Mouse (Mus musculus): ENCODE data around the gene Zcwpw1. TPM values are rescaled to one million over a fixed set of nuclear protein-coding genes. Genes with fewer than 3 reads are reported as not detected.
"Not testable (repeated sequence)": the region's sequence is repeated elsewhere in the genome, so short reads cannot be mapped to it uniquely, and the experiment has no call there.

Gene Zcwpw1
- total and polyA plus RNA-seq, 2 experiments from 2014 or later: 4.9 to 11.4 TPM

DNA sequence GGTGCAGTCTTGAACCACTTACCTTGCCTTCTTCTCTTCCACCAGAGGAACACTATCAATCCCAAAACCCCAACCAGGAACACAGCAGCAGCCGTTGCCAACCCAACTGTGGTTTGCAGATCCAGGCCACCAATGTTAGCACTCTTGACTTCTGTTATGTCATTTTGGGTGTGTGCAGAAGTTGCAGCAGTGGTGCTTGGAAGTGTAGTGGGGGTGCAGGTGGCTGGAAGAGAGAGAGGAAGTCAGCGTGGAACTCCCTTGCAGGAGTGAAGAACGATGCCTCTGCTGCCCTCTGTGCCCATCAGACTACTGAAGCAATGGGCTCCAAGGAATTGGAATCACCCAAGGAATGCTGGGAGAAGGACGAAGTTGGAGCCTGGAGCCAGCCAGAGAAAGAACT is 43.5 kb downstream of the Zcwpw1 start:
- Histone ChIP-seq H3K9me3 (ENCODE audit: low read length) (no peaks in the 10 kb centered on the region), H3K27me3 (ENCODE audit: insufficient read depth, low read length) (no peaks in the 10 kb centered on the region), H3K9ac (replicated peaks; ENCODE audit: low read length) (no peak overlapping the region), H3K4me2 (ENCODE audit: low read depth, low read length) (no peak overlapping the region), H3K4me1 (ENCODE audit: insufficient read depth, low read length) (no peaks in the 10 kb centered on the region), H3K4me3 (ENCODE audit: low read length) (no peak overlapping the region), H3K27ac (no peak overlapping the region), H3K36me3 (ENCODE audit: insufficient read depth, low read length) (no peaks in the 10 kb centered on the region)
- DNase-seq (ENCODE audit: low spot score) (no peak), ATAC-seq (no peak)
- WGBS: 80% methylated on average over 4 of the region's 4 CpGs
- no peak for TF ChIP-seq CTCF (IDR thresholded peaks at IDR 0.05; ENCODE audit: low read depth)

DNA sequence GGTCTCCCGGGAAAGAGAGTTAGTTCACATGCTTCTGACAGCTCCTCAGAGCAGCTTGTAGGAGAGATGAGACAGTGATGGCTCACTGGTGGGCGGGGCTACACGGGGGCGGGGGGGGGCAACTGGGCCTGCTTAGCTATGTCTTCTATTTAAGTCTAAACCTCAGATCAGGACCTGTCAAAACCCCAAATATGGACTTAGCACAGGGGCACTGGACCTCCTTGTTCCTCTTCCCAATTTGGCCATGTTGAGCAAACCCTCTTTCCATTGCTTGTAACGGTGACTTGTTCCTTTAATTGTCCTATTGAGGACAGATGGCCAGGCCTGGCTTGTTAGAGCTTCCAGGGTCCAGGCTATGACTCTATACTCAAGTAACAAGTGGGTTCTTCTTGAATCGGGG is 43.9 kb downstream of the Zcwpw1 start:
- H3K4me1 ChIP-seq (ENCODE audit: insufficient read depth, low read length): no peaks in the 10 kb centered on the region
- H3K36me3 ChIP-seq (ENCODE audit: insufficient read depth, low read length): no peaks in the 10 kb centered on the region
- no peak for TF ChIP-seq CTCF (IDR thresholded peaks at IDR 0.05; ENCODE audit: low read depth)
- no peak overlapping the region for H3K9ac ChIP-seq (replicated peaks; ENCODE audit: low read length)
- H3K4me3 ChIP-seq (ENCODE audit: low read length): no peak overlapping the region
- no peak for ATAC-seq
- no peak for DNase-seq (ENCODE audit: low spot score)
- H3K9me3 ChIP-seq (ENCODE audit: low read length): no peaks in the 10 kb centered on the region
- no peak overlapping the region for H3K27ac ChIP-seq
- H3K27me3 ChIP-seq (ENCODE audit: insufficient read depth, low read length): no peaks in the 10 kb centered on the region
- no peak overlapping the region for H3K4me2 ChIP-seq (ENCODE audit: low read depth, low read length)
- 79% methylated on average over 6 of the region's 6 CpGs for WGBS

DNA sequence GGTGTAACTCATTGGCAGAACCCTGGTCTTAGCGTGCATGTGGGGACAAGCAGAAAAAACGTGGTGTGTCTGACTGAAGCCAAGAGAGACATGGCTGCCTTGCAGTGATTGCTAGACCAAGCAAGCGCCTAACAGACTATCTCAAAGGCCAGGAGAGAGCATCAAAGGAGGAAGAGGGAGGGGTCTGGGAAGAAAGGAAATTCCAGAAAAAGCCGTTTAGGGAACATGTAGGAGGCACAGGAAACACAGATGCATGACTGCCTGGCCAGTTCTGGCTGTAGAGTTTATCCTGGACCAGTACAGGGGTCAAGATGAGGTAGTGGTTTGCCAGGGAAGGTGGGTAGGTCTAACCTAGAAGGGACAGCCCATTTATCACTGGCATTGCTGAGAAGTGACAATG is 45.9 kb downstream of the Zcwpw1 start:
- Histone ChIP-seq H3K27ac (no peak overlapping the region), H3K27me3 (ENCODE audit: insufficient read depth, low read length) (no peaks in the 10 kb centered on the region), H3K4me3 (ENCODE audit: low read length) (no peak overlapping the region), H3K4me1 (ENCODE audit: insufficient read depth, low read length) (no peaks in the 10 kb centered on the region), H3K9me3 (ENCODE audit: low read length) (no peaks in the 10 kb centered on the region), H3K36me3 (ENCODE audit: insufficient read depth, low read length) (no peaks in the 10 kb centered on the region), H3K9ac (replicated peaks; ENCODE audit: low read length) (no peak overlapping the region), H3K4me2 (ENCODE audit: low read depth, low read length) (no peak overlapping the region)
- DNase-seq (ENCODE audit: low spot score) (no peak), ATAC-seq (no peak)
- WGBS: 59% methylated on average over 4 of the region's 4 CpGs
- no peak for TF ChIP-seq CTCF (IDR thresholded peaks at IDR 0.05; ENCODE audit: low read depth)

DNA sequence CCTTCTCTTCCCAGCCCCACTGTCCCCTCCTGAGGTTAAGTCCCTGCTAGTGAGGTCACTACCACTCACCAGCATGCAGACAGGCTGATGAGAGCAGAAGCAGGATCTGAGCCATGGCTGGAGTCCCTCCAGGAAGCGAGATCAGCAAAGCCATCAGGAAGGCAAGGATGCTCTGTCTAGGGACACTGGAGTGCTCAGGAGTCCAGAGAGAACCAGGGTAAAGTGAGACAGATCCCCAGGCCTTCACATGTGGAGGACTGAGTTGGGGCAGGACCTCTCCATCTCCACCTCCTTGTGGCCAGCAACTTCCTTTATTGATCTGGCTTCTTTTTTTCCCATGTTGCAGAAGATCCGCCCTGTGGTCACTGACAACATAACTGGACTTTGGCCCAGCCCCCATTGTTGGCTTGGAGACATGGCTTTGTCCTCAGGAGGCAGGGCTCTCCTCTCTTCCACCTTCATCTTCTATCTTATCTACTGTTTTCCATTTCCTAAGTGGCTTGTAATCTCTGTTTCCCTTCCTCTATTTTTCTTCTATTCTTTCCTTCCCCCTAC is 48.4 kb downstream of the Zcwpw1 start, which contains the start of gene Pilra:
Gene Pilra (minus strand): TSS at position 316 of the 555 bp plus-strand sequence.
- not testable (repeated sequence) for H3K9ac ChIP-seq (replicated peaks; ENCODE audit: low read length); H3K27ac ChIP-seq; H3K36me3 ChIP-seq (ENCODE audit: insufficient read depth, low read length); H3K9me3 ChIP-seq (ENCODE audit: low read length); H3K27me3 ChIP-seq (ENCODE audit: insufficient read depth, low read length); H3K4me1 ChIP-seq (ENCODE audit: insufficient read depth, low read length); DNase-seq (ENCODE audit: low spot score); H3K4me2 ChIP-seq (ENCODE audit: low read depth, low read length); ATAC-seq; H3K4me3 ChIP-seq (ENCODE audit: low read length)
- 64% methylated on average over 1 of the region's 2 CpGs for WGBS

DNA sequence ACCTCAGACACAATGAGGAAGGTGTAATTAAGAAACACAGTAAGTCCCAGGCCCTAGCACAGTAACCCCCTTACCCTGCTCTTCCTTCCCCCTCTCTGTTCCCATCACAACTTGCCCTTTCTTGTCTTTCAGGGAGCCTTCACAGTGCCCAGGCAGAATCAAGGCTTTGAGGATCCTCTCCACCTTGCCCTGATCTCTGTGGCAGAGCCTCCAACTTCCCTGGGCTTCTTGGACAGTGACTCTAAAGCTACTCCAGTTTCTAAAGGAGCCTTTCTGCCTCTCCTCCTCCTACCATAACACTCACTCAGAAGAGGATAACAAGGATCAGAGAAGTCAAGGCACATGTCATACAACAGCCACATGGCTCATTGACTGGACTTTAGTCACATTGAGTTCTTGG is 49.0 kb downstream of the Zcwpw1 start:
- Histone ChIP-seq H3K36me3 (ENCODE audit: insufficient read depth, low read length) (no peaks in the 10 kb centered on the region), H3K4me1 (ENCODE audit: insufficient read depth, low read length) (no peaks in the 10 kb centered on the region), H3K9ac (replicated peaks; ENCODE audit: low read length) (no peak overlapping the region), H3K4me3 (ENCODE audit: low read length) (no peak overlapping the region), H3K27ac (no peak overlapping the region), H3K4me2 (ENCODE audit: low read depth, low read length) (no peak overlapping the region), H3K9me3 (ENCODE audit: low read length) (no peaks in the 10 kb centered on the region), H3K27me3 (ENCODE audit: insufficient read depth, low read length) (no peaks in the 10 kb centered on the region)
- TF ChIP-seq CTCF (IDR thresholded peaks at IDR 0.05; ENCODE audit: low read depth): no peak
- no peak for DNase-seq (ENCODE audit: low spot score)
- ATAC-seq: no peak

DNA sequence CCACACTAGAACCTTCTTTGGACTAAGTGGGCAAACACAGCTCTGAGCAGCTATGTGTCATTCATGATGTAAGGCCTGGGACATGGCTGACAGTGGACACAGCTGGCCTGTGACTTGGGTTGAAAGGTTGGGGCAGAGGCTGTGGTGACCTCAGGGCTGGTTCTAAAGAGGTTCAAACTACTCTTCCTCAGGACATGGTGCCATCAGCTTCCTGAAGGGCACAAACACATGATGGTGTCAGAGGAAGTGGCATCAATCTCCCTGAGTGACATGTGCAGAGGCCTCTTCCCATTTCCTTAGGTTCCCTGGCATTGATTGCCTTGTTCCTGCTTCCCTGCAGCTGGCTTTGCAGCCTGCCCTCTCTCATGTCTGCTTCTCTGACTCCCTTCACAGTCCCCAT is 49.5 kb downstream of the Zcwpw1 start:
- not testable (repeated sequence) for H3K9me3 ChIP-seq (ENCODE audit: low read length)

DNA sequence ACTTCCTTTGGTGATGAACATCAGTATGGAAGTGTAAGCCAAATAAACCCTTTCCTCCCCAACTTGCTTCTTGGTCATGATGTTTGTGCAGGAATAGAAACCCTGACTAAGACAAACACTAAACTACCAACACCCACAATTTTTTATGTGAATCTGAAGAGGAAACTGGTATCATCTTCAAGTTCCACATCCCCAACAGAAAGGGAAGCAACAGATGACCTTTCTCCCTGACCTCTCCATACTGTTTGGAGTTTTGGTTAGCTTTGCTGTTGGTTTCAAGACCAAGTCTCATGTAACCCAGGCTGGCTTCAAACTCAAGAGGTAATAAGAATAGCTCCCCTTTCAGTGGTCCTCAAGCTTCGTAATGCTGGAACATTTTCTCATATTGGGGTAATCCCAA is 62.7 kb downstream of the Zcwpw1 start:
- not testable (repeated sequence) for H3K4me1 ChIP-seq (ENCODE audit: insufficient read depth, low read length); H3K4me2 ChIP-seq (ENCODE audit: low read depth, low read length); DNase-seq (ENCODE audit: low spot score); H3K9me3 ChIP-seq (ENCODE audit: low read length); H3K27me3 ChIP-seq (ENCODE audit: insufficient read depth, low read length); H3K36me3 ChIP-seq (ENCODE audit: insufficient read depth, low read length); H3K27ac ChIP-seq; ATAC-seq; H3K4me3 ChIP-seq (ENCODE audit: low read length); H3K9ac ChIP-seq (replicated peaks; ENCODE audit: low read length)
- WGBS: 94% methylated on average over 1 of the region's 1 CpGs

More for the DNA sequence above, 49.5 kb downstream of the Zcwpw1 start:
- H3K27me3 ChIP-seq (ENCODE audit: insufficient read depth, low read length); H3K27ac ChIP-seq; ATAC-seq; DNase-seq (ENCODE audit: low spot score); H3K4me3 ChIP-seq (ENCODE audit: low read length); H3K36me3 ChIP-seq (ENCODE audit: insufficient read depth, low read length); H3K4me1 ChIP-seq (ENCODE audit: insufficient read depth, low read length); H3K4me2 ChIP-seq (ENCODE audit: low read depth, low read length); H3K9ac ChIP-seq (replicated peaks; ENCODE audit: low read length): not testable (repeated sequence)

DNA sequence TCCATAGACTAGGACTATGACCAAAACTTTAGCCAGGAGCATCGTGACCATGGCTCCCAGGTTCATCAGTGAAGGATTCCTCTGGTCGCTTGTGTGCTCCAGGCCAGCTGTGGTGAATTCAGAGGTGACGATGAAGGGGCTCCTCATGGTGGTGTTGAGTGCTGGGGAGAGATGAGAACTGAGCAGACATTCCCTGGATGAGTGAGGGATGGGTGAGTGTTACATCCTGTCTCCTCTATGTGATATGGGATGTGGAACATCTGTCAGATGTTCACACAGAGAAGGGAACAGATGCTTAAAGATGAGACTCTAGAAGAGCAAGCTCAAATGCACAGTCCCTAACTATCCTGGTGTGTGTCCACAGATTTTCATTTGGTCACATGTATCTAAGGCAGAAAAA is 67.3 kb downstream of the Zcwpw1 start:
- H3K9me3 ChIP-seq (ENCODE audit: low read length); H3K4me1 ChIP-seq (ENCODE audit: insufficient read depth, low read length); H3K27me3 ChIP-seq (ENCODE audit: insufficient read depth, low read length); H3K9ac ChIP-seq (replicated peaks; ENCODE audit: low read length); H3K4me2 ChIP-seq (ENCODE audit: low read depth, low read length); H3K4me3 ChIP-seq (ENCODE audit: low read length); H3K27ac ChIP-seq; H3K36me3 ChIP-seq (ENCODE audit: insufficient read depth, low read length); ATAC-seq; DNase-seq (ENCODE audit: low spot score): not testable (repeated sequence)
- 79% methylated on average over 3 of the region's 3 CpGs for WGBS

DNA sequence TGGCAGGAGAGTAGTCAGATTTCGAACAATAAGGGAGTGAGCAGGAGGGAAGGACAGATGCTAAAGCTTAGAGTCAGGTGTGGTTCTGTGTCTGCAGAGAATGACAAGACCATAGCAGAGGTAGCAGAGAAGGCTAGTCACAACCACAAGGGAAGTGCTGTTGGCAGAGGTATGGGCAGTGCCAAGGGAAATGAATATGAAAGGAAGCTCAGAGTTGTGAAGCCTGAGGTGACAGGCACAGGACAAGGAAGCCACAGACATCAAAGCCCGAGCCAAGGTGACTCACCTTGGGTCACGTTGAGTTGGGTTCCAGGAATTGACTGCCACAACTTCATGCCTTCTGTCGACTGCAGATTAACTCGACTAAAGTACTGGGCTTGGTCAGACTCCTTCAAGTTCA is 69.3 kb downstream of the Zcwpw1 start:
- not testable (repeated sequence) for H3K36me3 ChIP-seq (ENCODE audit: insufficient read depth, low read length); H3K4me1 ChIP-seq (ENCODE audit: insufficient read depth, low read length); DNase-seq (ENCODE audit: low spot score); H3K9ac ChIP-seq (replicated peaks; ENCODE audit: low read length); H3K27me3 ChIP-seq (ENCODE audit: insufficient read depth, low read length); H3K4me3 ChIP-seq (ENCODE audit: low read length); H3K9me3 ChIP-seq (ENCODE audit: low read length); ATAC-seq; H3K4me2 ChIP-seq (ENCODE audit: low read depth, low read length); H3K27ac ChIP-seq
- 70% methylated on average over 4 of the region's 5 CpGs for WGBS

DNA sequence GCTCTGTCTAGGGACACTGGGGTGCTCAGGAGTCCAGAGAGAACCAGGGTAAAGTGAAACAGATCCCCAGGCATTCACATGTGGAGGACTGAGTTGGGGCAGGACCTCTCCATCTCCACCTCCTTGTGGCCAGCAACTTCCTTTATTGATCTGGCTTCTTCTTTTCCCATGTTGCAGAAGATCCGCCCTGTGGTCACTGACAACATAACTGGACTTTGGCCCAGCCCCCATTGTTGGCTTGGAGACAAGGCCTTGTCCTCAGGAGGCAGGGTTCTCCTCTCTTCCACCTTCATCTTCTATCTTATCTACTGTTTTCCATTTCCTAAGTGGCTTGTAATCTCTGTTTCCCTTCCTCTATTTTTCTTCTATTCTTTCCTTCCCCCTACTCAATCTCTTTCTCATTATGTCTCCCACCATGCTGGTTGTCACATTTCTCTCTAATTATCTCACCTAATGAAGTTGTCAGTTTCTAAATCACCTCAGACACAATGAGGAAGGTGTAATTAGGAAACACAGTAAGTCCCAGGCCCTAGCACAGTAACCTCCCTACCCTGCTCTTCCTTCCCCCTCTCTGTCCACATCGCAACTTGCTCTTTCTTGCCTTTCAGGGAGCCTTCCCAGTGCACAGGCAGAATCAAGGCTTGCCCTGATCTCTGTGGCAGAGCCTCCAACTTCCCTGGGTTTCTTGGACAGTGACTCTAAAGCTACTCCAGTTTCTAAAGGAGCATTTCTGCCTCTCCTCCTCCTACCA is 70.5 kb downstream of the Zcwpw1 start, which contains the start of gene Pilrb1:
Gene Pilrb1 (minus strand): TSS at position 147 of the 751 bp plus-strand sequence.
- H3K4me1 ChIP-seq (ENCODE audit: insufficient read depth, low read length); H3K27ac ChIP-seq; H3K4me2 ChIP-seq (ENCODE audit: low read depth, low read length); ATAC-seq; DNase-seq (ENCODE audit: low spot score); H3K9me3 ChIP-seq (ENCODE audit: low read length); H3K36me3 ChIP-seq (ENCODE audit: insufficient read depth, low read length); H3K9ac ChIP-seq (replicated peaks; ENCODE audit: low read length); H3K4me3 ChIP-seq (ENCODE audit: low read length); H3K27me3 ChIP-seq (ENCODE audit: insufficient read depth, low read length): not testable (repeated sequence)
- WGBS: 73% methylated on average over 2 of the region's 2 CpGs

All from hindbrain, postnatal 0 days (tissue).